Mouse (Mus musculus): ENCODE data around the gene Samd4. TPM values are rescaled to one million over a fixed set of nuclear protein-coding genes. Genes with fewer than 3 reads are reported as not detected.

Samd4 gene
- polyA plus RNA-seq, 1 experiment = 17.6 TPM

GRCm38 (mm10) chr14:47058969-47059368, 176.3 kb downstream of the Samd4 start:
- Histone ChIP-seq H3K36me3 (ENCODE audit: control insufficient read depth, insufficient read depth, low read length, poor library complexity, severe bottlenecking) (no peaks in the 10 kb centered on the region), H3K4me3 (ENCODE audit: low read depth, low read length) (no peak overlapping the region), H3K27ac (ENCODE audit: insufficient read depth, low read length) (no peak overlapping the region), H3K27me3 (ENCODE audit: control insufficient read depth, insufficient read depth, low read length, poor library complexity, severe bottlenecking) (no peaks in the 10 kb centered on the region), H3K9ac (ENCODE audit: low read depth, poor library complexity, severe bottlenecking) (no peak overlapping the region), H3K4me1 (ENCODE audit: control insufficient read depth, insufficient read depth, low read length) (no peaks in the 10 kb centered on the region), H3K9me3 (replicated peaks; ENCODE audit: control insufficient read depth, insufficient read depth, low read length, poor library complexity, severe bottlenecking) (no peaks in the 10 kb centered on the region; the same call in 1 of the 2 replicates)
- TF ChIP-seq POLR2A (IDR thresholded peaks at IDR 0.05; ENCODE audit: insufficient read depth, low read length) = no peak
- no peak for TF ChIP-seq CTCF (IDR thresholded peaks at IDR 0.05; ENCODE audit: low read depth, low read length)
- TF ChIP-seq EP300 (IDR thresholded peaks at IDR 0.05; ENCODE audit: insufficient read depth, low read depth, low read length) = no peak

GRCm38 (mm10) chr14:47065067-47065466, 182.4 kb downstream of the Samd4 start:
- no peaks in the 10 kb centered on the region for H3K36me3 ChIP-seq (ENCODE audit: control insufficient read depth, insufficient read depth, low read length, poor library complexity, severe bottlenecking)
- H3K9ac ChIP-seq (ENCODE audit: low read depth, poor library complexity, severe bottlenecking) = no peak overlapping the region
- no peak overlapping the region for H3K4me3 ChIP-seq (ENCODE audit: low read depth, low read length)
- no peaks in the 10 kb centered on the region; the same call in 1 of the 2 replicates for H3K9me3 ChIP-seq (replicated peaks; ENCODE audit: control insufficient read depth, insufficient read depth, low read length, poor library complexity, severe bottlenecking)
- no peaks in the 10 kb centered on the region for H3K27me3 ChIP-seq (ENCODE audit: control insufficient read depth, insufficient read depth, low read length, poor library complexity, severe bottlenecking)
- TF ChIP-seq POLR2A (IDR thresholded peaks at IDR 0.05; ENCODE audit: insufficient read depth, low read length) = no peak
- TF ChIP-seq EP300 (IDR thresholded peaks at IDR 0.05; ENCODE audit: insufficient read depth, low read depth, low read length) = no peak
- TF ChIP-seq CTCF (IDR thresholded peaks at IDR 0.05; ENCODE audit: low read depth, low read length) = no peak
- H3K4me1 ChIP-seq (ENCODE audit: control insufficient read depth, insufficient read depth, low read length) = no peaks in the 10 kb centered on the region
- no peak overlapping the region for H3K27ac ChIP-seq (ENCODE audit: insufficient read depth, low read length)

GRCm38 (mm10) chr14:47066901-47067300, 184.2 kb downstream of the Samd4 start:
- H3K9me3 ChIP-seq (replicated peaks; ENCODE audit: control insufficient read depth, insufficient read depth, low read length, poor library complexity, severe bottlenecking) = no peaks in the 10 kb centered on the region
- H3K4me3 ChIP-seq (ENCODE audit: low read depth, low read length) = no peak overlapping the region
- no peaks in the 10 kb centered on the region for H3K4me1 ChIP-seq (ENCODE audit: control insufficient read depth, insufficient read depth, low read length)
- no peak overlapping the region for H3K27ac ChIP-seq (ENCODE audit: insufficient read depth, low read length)
- H3K27me3 ChIP-seq (ENCODE audit: control insufficient read depth, insufficient read depth, low read length, poor library complexity, severe bottlenecking) = no peaks in the 10 kb centered on the region
- no peak for TF ChIP-seq EP300 (IDR thresholded peaks at IDR 0.05; ENCODE audit: insufficient read depth, low read depth, low read length)
- no peak for TF ChIP-seq POLR2A (IDR thresholded peaks at IDR 0.05; ENCODE audit: insufficient read depth, low read length)
- no peak for TF ChIP-seq CTCF (IDR thresholded peaks at IDR 0.05; ENCODE audit: low read depth, low read length)
- H3K9ac ChIP-seq (ENCODE audit: low read depth, poor library complexity, severe bottlenecking) = no peak overlapping the region
- H3K36me3 ChIP-seq (ENCODE audit: control insufficient read depth, insufficient read depth, low read length, poor library complexity, severe bottlenecking) = no peaks in the 10 kb centered on the region

- Histone ChIP-seq H3K4me3 (ENCODE audit: low read depth, low read length) (no peak overlapping the region; the same call in 1 of the 2 replicates), H3K36me3 (ENCODE audit: control insufficient read depth, insufficient read depth, low read length, poor library complexity, severe bottlenecking) (no peaks in the 10 kb centered on the region), H3K27me3 (ENCODE audit: control insufficient read depth, insufficient read depth, low read length, poor library complexity, severe bottlenecking) (no peaks in the 10 kb centered on the region), H3K27ac (ENCODE audit: insufficient read depth, low read length) (no peak overlapping the region), H3K9ac (ENCODE audit: low read depth, poor library complexity, severe bottlenecking) (no peak overlapping the region), H3K4me1 (ENCODE audit: control insufficient read depth, insufficient read depth, low read length) (no peaks in the 10 kb centered on the region), H3K9me3 (replicated peaks; ENCODE audit: control insufficient read depth, insufficient read depth, low read length, poor library complexity, severe bottlenecking) (no peaks in the 10 kb centered on the region)
- TF ChIP-seq CTCF (IDR thresholded peaks at IDR 0.05; ENCODE audit: low read depth, low read length) (peak; percentile 42), EP300 (IDR thresholded peaks at IDR 0.05; ENCODE audit: insufficient read depth, low read depth, low read length) (no peak), POLR2A (IDR thresholded peaks at IDR 0.05; ENCODE audit: insufficient read depth, low read length) (no peak)
Observed at GRCm38 (mm10) chr14:47074045-47074666, 191.5 kb downstream of the Samd4 start.

GRCm38 (mm10) chr14:47075010-47075677, 192.5 kb downstream of the Samd4 start:
- Histone ChIP-seq H3K36me3 (ENCODE audit: control insufficient read depth, insufficient read depth, low read length, poor library complexity, severe bottlenecking) (no peaks in the 10 kb centered on the region), H3K27me3 (ENCODE audit: control insufficient read depth, insufficient read depth, low read length, poor library complexity, severe bottlenecking) (no peaks in the 10 kb centered on the region), H3K4me1 (ENCODE audit: control insufficient read depth, insufficient read depth, low read length) (no peaks in the 10 kb centered on the region), H3K27ac (ENCODE audit: insufficient read depth, low read length) (no peak overlapping the region), H3K9me3 (replicated peaks; ENCODE audit: control insufficient read depth, insufficient read depth, low read length, poor library complexity, severe bottlenecking) (no peaks in the 10 kb centered on the region), H3K4me3 (ENCODE audit: low read depth, low read length) (no peak overlapping the region), H3K9ac (ENCODE audit: low read depth, poor library complexity, severe bottlenecking) (no peak overlapping the region)
- TF ChIP-seq EP300 (IDR thresholded peaks at IDR 0.05; ENCODE audit: insufficient read depth, low read depth, low read length) (no peak), CTCF (IDR thresholded peaks at IDR 0.05; ENCODE audit: low read depth, low read length) (no peak), POLR2A (IDR thresholded peaks at IDR 0.05; ENCODE audit: insufficient read depth, low read length) (no peak)

GRCm38 (mm10) chr14:47075856-47076255, 193.2 kb downstream of the Samd4 start:
- no peaks in the 10 kb centered on the region for H3K27me3 ChIP-seq (ENCODE audit: control insufficient read depth, insufficient read depth, low read length, poor library complexity, severe bottlenecking)
- H3K9me3 ChIP-seq (replicated peaks; ENCODE audit: control insufficient read depth, insufficient read depth, low read length, poor library complexity, severe bottlenecking) = no peaks in the 10 kb centered on the region
- H3K36me3 ChIP-seq (ENCODE audit: control insufficient read depth, insufficient read depth, low read length, poor library complexity, severe bottlenecking) = no peaks in the 10 kb centered on the region
- no peak overlapping the region for H3K4me3 ChIP-seq (ENCODE audit: low read depth, low read length)
- no peak overlapping the region for H3K27ac ChIP-seq (ENCODE audit: insufficient read depth, low read length)
- H3K9ac ChIP-seq (ENCODE audit: low read depth, poor library complexity, severe bottlenecking) = no peak overlapping the region
- TF ChIP-seq CTCF (IDR thresholded peaks at IDR 0.05; ENCODE audit: low read depth, low read length) = no peak
- TF ChIP-seq POLR2A (IDR thresholded peaks at IDR 0.05; ENCODE audit: insufficient read depth, low read length) = no peak
- TF ChIP-seq EP300 (IDR thresholded peaks at IDR 0.05; ENCODE audit: insufficient read depth, low read depth, low read length) = no peak
- no peaks in the 10 kb centered on the region for H3K4me1 ChIP-seq (ENCODE audit: control insufficient read depth, insufficient read depth, low read length)
